Mouse (Mus musculus): ENCODE data around the gene Gm7102. TPM values are rescaled to one million over a fixed set of nuclear protein-coding genes. Genes with fewer than 3 reads are reported as not detected.

Gene Gm7102
- under 1 TPM in 1 of 2 experiments, not detected in 1; 0.71 TPM for total RNA-seq (2023)

GRCm38 (mm10) chr19:61175756-61176324, at the start of gene Gm7102:
TSS of gene Gm7102 (minus strand) at chr19:61176309.

GRCm38 (mm10) chr19:61183590-61183989, 7.5 kb upstream of the Gm7102 start, which contains the start of gene Gm6020:
TSS of gene Gm6020 (plus strand) at chr19:61183890.

GRCm38 (mm10) chr19:61140342-61141206, 35.5 kb downstream of the Gm7102 start, which contains the start of gene Zfp950:
TSS of gene Zfp950 (minus strand) at chr19:61140840.

Other genes starting within 250 kb of the Gm7102 start
- gene Zfp950, start 35.5 kb downstream of the Gm7102 start, total RNA-seq (2023) = 10 to 100 TPM; 38.9 to 47.2 TPM
- not detected for gene Gm6020, start 7.6 kb upstream of the Gm7102 start, total RNA-seq (2023)
- 10 to 100 TPM; 41.8 to 47.9 TPM for gene Csf2ra, start 52.1 kb upstream of the Gm7102 start, total RNA-seq (2023)
- not detected for gene Gm21060, start 120.8 kb upstream of the Gm7102 start, total RNA-seq (2023)